Mouse (Mus musculus) ES-E14 (cell line): Measurements from ENCODE around the gene C130074G19Rik.

Experiments used
- HCFC1 ChIP-seq: IDR thresholded peaks from 2 replicates; pipeline ENCODE4 v1.6.1; 2012; ENCODE audit warnings: low read length, inconsistent platforms, borderline replicate concordance; ENCODE audit not compliant: insufficient read depth
- ZC3H11A ChIP-seq: IDR thresholded peaks from 2 replicates; pipeline ENCODE4 v1.6.1; 2012; ENCODE audit warnings: low read depth, mild to moderate bottlenecking, inconsistent platforms, low read length, borderline replicate concordance
- ZNF384 ChIP-seq: IDR thresholded peaks from 2 replicates; pipeline ENCODE4 v1.6.1; 2012; ENCODE audit warnings: low read depth, low read length, inconsistent platforms

DNA sequence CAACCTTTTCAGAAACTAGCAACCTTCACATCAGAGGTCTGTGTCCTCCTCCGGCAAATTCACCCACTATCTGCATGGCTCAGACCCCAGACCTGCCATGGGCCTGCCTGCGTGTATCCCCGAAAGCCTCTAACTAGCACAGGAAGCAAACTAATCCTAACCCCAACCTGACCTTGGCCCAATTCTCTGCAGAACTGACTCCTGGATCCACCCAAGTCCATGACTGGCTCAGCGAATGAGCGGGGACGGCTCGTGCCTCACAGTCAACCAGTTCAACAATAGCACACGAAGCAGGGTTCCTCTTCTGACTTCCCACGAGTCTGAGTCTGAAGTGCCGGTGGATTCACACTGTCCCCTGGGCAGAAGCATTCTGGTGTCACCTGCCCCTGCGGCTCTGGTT is 9.1 kb downstream of the C130074G19Rik start:
- TF ChIP-seq ZC3H11A = no peak
- TF ChIP-seq ZNF384 = no peak
- TF ChIP-seq HCFC1 = no peak
